Mouse (Mus musculus): ENCODE measurements around the gene Hoxc10. TPM values are rescaled to one million over a fixed set of nuclear protein-coding genes. Genes with fewer than 3 reads are reported as not detected.

Hoxc10 gene
- total RNA-seq (2014; rRNA removed), result not detected in 2 replicates
- polyA plus RNA-seq (2012; rRNA removed), result not detected in 2 replicates

DNA sequence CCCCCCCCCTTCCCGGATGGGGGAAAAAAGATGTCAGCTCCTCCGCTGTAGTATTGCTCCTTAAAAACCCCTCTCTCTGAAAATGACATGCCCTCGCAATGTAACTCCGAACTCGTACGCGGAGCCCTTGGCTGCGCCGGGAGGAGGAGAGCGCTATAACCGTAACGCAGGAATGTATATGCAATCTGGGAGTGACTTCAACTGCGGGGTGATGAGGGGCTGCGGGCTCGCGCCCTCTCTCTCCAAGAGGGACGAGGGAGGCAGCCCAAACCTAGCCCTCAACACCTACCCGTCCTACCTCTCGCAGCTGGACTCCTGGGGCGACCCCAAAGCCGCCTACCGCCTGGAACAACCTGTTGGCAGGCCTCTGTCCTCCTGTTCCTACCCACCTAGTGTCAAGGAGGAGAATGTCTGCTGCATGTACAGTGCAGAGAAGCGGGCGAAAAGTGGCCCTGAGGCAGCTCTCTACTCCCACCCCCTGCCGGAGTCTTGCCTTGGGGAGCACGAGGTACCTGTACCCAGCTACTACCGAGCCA is at the start of gene Hoxc10:
Gene Hoxc10 (plus strand): TSS at position 21 of the 536 bp plus-strand sequence.
- Histone ChIP-seq H3K9ac (ENCODE audit: low read depth, low read length) (no peak within 1 kb of the TSS), H3K27me3 (ENCODE audit: control insufficient read depth, insufficient read depth, low read length) (peaks cover 33% of the 10 kb centered on the region), H3K4me3 (ENCODE audit: insufficient read depth, low read depth, low read length) (no peak within 1 kb of the TSS), H3K27ac (replicated peaks; ENCODE audit: insufficient read depth, low read depth, low read length) (no peak within 1 kb of the TSS), H3K4me1 (ENCODE audit: control insufficient read depth, insufficient read depth, low read length) (no peaks in the 10 kb centered on the region), H3K79me2 (ENCODE audit: control insufficient read depth, insufficient read depth, low read length) (no peaks in the 10 kb centered on the region), H3K36me3 (ENCODE audit: control insufficient read depth, insufficient read depth, low read length) (no peaks in the 10 kb centered on the region)
- 10% methylated on average over 27 of the region's 27 CpGs for WGBS
- TF ChIP-seq CTCF (IDR thresholded peaks at IDR 0.05; ENCODE audit: low read depth, low read length), result no peak
- no peak for TF ChIP-seq POLR2A (IDR thresholded peaks at IDR 0.05; ENCODE audit: extremely low read depth, insufficient read depth, low read length)
- no peak for DNase-seq (ENCODE audit: extremely low read depth, low read depth, low spot score)

DNA sequence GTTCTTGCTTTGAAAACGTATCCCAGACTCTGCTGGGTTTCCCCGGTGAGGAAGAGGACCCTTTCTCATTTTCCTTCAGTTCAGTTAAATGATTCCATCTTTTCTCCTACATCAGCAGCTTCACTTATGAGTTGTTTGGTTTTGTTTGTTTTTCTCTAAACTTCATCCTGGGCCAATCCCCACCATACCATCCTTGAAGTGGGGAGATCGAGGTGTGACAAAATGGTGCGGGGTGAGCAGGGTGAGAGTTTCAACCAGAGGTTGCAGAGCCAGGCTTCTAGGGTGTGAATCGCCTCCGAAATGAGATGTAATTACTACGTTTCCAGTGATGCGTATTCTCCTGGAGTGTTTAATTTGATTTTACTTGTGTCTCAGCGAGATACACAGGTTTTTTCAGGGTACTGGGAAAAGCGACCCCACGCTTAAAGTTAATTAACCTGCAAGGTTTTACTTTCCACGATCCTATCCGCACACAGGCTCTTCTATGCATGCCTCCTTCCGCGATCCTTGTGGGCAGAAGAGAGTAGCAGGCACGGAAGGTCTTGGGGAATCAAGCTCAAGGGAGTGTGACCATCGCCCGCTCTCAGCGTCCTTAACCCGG is 48.5 kb upstream of the Hoxc10 start:
- H3K27me3 ChIP-seq (ENCODE audit: control insufficient read depth, insufficient read depth, low read length), result peaks cover 32% of the 10 kb centered on the region
- no peak for TF ChIP-seq CTCF (IDR thresholded peaks at IDR 0.05; ENCODE audit: low read depth, low read length)
- TF ChIP-seq POLR2A (IDR thresholded peaks at IDR 0.05; ENCODE audit: extremely low read depth, insufficient read depth, low read length), result no peak
- H3K79me2 ChIP-seq (ENCODE audit: control insufficient read depth, insufficient read depth, low read length), result no peaks in the 10 kb centered on the region
- no peak overlapping the region for H3K4me3 ChIP-seq (ENCODE audit: insufficient read depth, low read depth, low read length)
- WGBS, result 5% methylated on average over 20 of the region's 20 CpGs
- H3K4me1 ChIP-seq (ENCODE audit: control insufficient read depth, insufficient read depth, low read length), result no peaks in the 10 kb centered on the region
- no peak for DNase-seq (ENCODE audit: extremely low read depth, low read depth, low spot score)
- H3K9ac ChIP-seq (ENCODE audit: low read depth, low read length), result no peak overlapping the region
- no peaks in the 10 kb centered on the region for H3K36me3 ChIP-seq (ENCODE audit: control insufficient read depth, insufficient read depth, low read length)
- no peak overlapping the region for H3K27ac ChIP-seq (replicated peaks; ENCODE audit: insufficient read depth, low read depth, low read length)

DNA sequence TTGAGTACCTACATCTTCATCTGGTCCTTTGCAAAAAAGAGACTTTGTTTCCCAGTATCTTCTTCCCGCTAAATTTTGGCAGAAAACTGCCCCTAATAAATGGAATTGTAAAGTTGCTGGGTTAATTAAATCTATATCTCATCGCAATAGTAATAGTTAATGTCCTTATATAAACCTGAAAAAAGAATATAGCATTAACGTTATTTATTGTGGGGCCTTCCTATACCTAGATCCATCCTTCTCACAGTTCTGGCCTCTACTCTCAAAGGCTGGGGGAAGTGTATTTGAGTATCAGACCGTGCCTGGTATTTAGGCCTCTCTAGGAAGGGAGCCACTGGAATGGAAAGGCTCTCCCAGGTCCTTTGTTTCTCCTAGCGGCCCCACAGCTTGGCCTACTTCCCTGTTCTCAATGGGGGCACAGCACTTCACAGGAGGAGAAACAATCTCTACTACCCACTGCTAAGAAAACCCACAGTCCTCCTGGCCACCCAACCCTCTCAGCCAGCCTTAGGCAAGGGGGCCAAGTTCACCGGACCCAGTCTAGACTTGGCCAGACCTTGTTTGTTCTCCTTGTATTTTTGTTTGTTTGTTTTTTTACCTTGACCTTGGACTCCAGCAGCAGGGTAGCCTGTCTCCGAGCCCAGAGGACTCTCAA is 47.9 kb upstream of the Hoxc10 start:
- DNase-seq (ENCODE audit: extremely low read depth, low read depth, low spot score), result no peak
- Histone ChIP-seq H3K27ac (replicated peaks; ENCODE audit: insufficient read depth, low read depth, low read length) (no peak overlapping the region), H3K36me3 (ENCODE audit: control insufficient read depth, insufficient read depth, low read length) (no peaks in the 10 kb centered on the region), H3K4me1 (ENCODE audit: control insufficient read depth, insufficient read depth, low read length) (no peaks in the 10 kb centered on the region), H3K9ac (ENCODE audit: low read depth, low read length) (no peak overlapping the region), H3K27me3 (ENCODE audit: control insufficient read depth, insufficient read depth, low read length) (peaks cover 31% of the 10 kb centered on the region), H3K4me3 (ENCODE audit: insufficient read depth, low read depth, low read length) (no peak overlapping the region), H3K79me2 (ENCODE audit: control insufficient read depth, insufficient read depth, low read length) (no peaks in the 10 kb centered on the region)
- TF ChIP-seq CTCF (IDR thresholded peaks at IDR 0.05; ENCODE audit: low read depth, low read length) (no peak), POLR2A (IDR thresholded peaks at IDR 0.05; ENCODE audit: extremely low read depth, insufficient read depth, low read length) (no peak)
- 6% methylated on average over 7 of the region's 7 CpGs for WGBS

DNA sequence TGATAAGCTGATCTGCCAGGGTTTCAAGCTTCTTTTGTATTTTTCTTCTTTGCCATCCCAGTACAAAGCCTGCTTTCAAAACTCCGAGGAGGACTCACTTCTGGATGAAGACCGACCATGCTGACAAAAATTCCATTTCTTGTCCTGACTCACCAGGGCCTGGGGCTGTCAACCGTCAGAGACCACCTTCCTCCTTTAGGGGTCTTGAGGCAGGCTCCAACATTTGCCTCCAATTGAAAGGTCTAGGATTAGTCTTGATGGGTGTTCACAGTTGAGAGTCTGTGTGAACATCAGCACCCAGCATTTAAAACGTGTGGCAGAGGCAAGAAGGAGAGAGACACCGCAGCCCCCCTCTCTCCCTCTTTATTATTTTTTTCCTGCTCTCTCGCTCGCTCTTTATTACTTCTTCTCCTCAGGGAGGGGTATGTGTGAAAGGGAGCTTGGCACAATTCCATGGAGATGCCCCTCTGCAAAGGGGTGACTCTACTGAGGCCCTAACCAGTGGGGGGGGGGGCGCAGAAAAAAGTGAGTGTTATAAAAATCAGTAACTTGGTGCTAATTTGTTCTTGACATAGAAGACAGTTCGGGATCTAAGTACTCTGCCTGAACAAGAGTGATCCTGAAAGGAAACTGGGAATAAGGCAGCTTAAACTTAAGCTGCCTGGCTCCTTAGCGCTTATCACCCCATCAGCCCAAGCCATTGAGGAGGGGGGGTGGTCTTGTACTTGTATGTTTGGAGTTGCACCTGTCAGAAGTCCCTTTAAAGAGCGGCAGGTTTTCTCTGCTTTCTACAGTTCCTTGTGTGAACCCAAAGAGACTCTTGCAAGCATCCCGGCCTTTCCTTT is 47.0 kb upstream of the Hoxc10 start:
- no peak overlapping the region for H3K9ac ChIP-seq (ENCODE audit: low read depth, low read length)
- no peaks in the 10 kb centered on the region for H3K79me2 ChIP-seq (ENCODE audit: control insufficient read depth, insufficient read depth, low read length)
- no peaks in the 10 kb centered on the region for H3K4me1 ChIP-seq (ENCODE audit: control insufficient read depth, insufficient read depth, low read length)
- no peak for TF ChIP-seq POLR2A (IDR thresholded peaks at IDR 0.05; ENCODE audit: extremely low read depth, insufficient read depth, low read length)
- TF ChIP-seq CTCF (IDR thresholded peaks at IDR 0.05; ENCODE audit: low read depth, low read length), result no peak
- peaks cover 31% of the 10 kb centered on the region for H3K27me3 ChIP-seq (ENCODE audit: control insufficient read depth, insufficient read depth, low read length)
- H3K4me3 ChIP-seq (ENCODE audit: insufficient read depth, low read depth, low read length), result no peak overlapping the region
- WGBS, result 9% methylated on average over 12 of the region's 12 CpGs
- no peak for DNase-seq (ENCODE audit: extremely low read depth, low read depth, low spot score)
- H3K27ac ChIP-seq (replicated peaks; ENCODE audit: insufficient read depth, low read depth, low read length), result no peak overlapping the region
- no peaks in the 10 kb centered on the region for H3K36me3 ChIP-seq (ENCODE audit: control insufficient read depth, insufficient read depth, low read length)

DNA sequence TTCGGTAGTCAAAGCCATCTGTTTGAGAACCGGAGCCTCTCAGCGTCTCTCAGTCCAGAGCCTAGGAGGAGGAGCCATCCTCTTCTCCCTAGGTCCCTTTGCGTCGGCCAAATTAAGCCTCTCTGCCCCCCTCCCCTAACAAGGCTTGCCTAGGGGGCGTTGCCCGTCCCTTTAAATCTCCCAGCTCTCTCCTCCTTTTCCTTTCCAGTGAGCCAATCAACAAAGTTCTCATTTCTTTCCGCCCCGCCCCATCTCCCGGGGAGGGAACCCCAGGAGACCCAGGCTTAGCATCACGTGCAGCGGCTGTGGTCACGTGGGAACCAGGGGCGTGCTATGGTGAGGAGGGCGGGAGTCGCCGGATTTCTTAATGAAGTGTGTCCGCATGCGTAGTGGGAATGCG is 46.0 kb upstream of the Hoxc10 start:
- TF ChIP-seq POLR2A (IDR thresholded peaks at IDR 0.05; ENCODE audit: extremely low read depth, insufficient read depth, low read length) (no peak), CTCF (IDR thresholded peaks at IDR 0.05; ENCODE audit: low read depth, low read length) (no peak)
- H3K9ac ChIP-seq (ENCODE audit: low read depth, low read length), result no peak overlapping the region
- no peak overlapping the region for H3K27ac ChIP-seq (replicated peaks; ENCODE audit: insufficient read depth, low read depth, low read length)
- H3K27me3 ChIP-seq (ENCODE audit: control insufficient read depth, insufficient read depth, low read length), result peaks cover 34% of the 10 kb centered on the region
- H3K79me2 ChIP-seq (ENCODE audit: control insufficient read depth, insufficient read depth, low read length), result no peaks in the 10 kb centered on the region
- H3K36me3 ChIP-seq (ENCODE audit: control insufficient read depth, insufficient read depth, low read length), result no peaks in the 10 kb centered on the region
- DNase-seq (ENCODE audit: extremely low read depth, low read depth, low spot score), result peak; percentile 3
- 3% methylated on average over 20 of the region's 20 CpGs for WGBS
- no peak overlapping the region for H3K4me3 ChIP-seq (ENCODE audit: insufficient read depth, low read depth, low read length)
- H3K4me1 ChIP-seq (ENCODE audit: control insufficient read depth, insufficient read depth, low read length), result no peaks in the 10 kb centered on the region

Measured in liver, adult 2 months (tissue).